Mouse (Mus musculus): ENCODE data around the gene Tlcd2.

GRCm38 (mm10) chr11:75420037-75420436 is 41.5 kb upstream of the Tlcd2 start:
- TF ChIP-seq CTCF (IDR thresholded peaks at IDR 0.05; ENCODE audit: borderline replicate concordance, insufficient read depth, low read length), result no peak
- TF ChIP-seq POLR2A (IDR thresholded peaks at IDR 0.05; ENCODE audit: low read depth, low read length), result no peak
